Mouse (Mus musculus) cortical plate, adult 2 months (tissue): ENCODE measurements at regions not wholly inside any gene's neighbourhood (a gene's known extent, or its start where the extent isn't known, plus 50 kb on each side); places are given as distances from the start of the nearest gene placed in this dataset.

Experiments used
- CTCF ChIP-seq: fragments of 200-500 bp; IDR thresholded peaks from 2 replicates; pipeline ENCODE4 v1.5.1; 2011; ENCODE audit warnings: mild to moderate bottlenecking, control low read depth, low read length; ENCODE audit not compliant: insufficient read depth; ENCODE audit errors: extremely low read depth
- POLR2A ChIP-seq: fragments of 200-500 bp; IDR thresholded peaks from 2 replicates; pipeline ENCODE4 v1.6.1; 2011; ENCODE audit warnings: mild to moderate bottlenecking, low read length, control low read depth; ENCODE audit not compliant: insufficient read depth; ENCODE audit errors: extremely low read depth

GRCm38 (mm10) chr4:95283789-95284188, 231.8 kb upstream of the Jun start:
- TF ChIP-seq CTCF: no peak
- no peak for TF ChIP-seq POLR2A
